Mouse (Mus musculus): ENCODE data around the gene Gm8113. TPM values are rescaled to one million over a fixed set of nuclear protein-coding genes. Genes with fewer than 3 reads are reported as not detected.
"Not testable (repeated sequence)": the region's sequence is repeated elsewhere in the genome, so short reads cannot be mapped to it uniquely, and the experiment has no call there.

Gm8113 gene
- polyA plus RNA-seq (2012; rRNA removed) = 2.0 and 2.3 TPM in 2 replicates

DNA sequence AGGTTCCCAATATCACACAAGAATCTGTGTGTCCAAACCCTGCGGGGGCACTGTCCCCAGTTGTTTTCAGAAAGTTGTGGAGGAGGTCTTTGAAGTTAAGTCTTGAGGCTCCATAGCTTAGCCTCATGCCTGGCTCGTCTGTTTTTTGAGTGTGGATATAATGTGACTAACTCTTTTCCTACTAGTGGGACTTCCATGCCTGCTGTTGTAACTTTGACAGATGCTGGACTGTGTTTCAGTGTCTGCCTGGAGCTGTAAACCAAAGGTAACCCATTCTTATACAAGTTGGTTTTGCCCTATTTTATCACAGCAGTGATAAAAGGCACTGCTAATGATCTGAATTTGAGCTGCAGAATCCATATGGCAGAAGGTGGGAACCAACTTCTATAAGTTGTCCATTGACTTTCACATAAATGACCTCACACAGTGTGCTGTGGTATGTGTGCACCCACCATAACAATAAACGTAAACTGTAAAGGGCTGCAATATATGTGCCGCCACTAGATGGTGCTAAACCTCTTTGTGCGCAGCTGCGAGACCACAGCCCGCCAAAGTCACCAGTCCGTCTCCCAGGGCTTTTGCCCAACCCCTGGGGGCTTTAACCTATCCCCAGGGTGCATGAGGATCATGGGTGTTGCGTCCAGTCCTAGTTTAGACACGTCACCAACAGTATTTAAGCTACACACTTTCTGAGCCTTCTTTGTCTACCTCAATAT lies at the start of gene Gm8113:
TSS of gene Gm8113 (plus strand) at position 703 of the 716 bp plus-strand sequence.
- H3K4me1 ChIP-seq (ENCODE audit: control insufficient read depth, insufficient read depth, low read length) = not testable (repeated sequence)
- peak within 1 kb of the TSS; percentile 82 for H3K4me3 ChIP-seq (replicated peaks; ENCODE audit: extremely low read depth, low read depth, low read length)
- DNase-seq = peak; percentile 33
- WGBS = 9% methylated on average over 10 of the region's 10 CpGs
- TF ChIP-seq POLR2A (IDR thresholded peaks at IDR 0.05; ENCODE audit: borderline replicate concordance, extremely low read depth, low read depth, low read length) (0 out of 2 replicates have a peak, but pooled peaks have one; percentile 12), CTCF (IDR thresholded peaks at IDR 0.05; ENCODE audit: insufficient read depth, low read length) (peak; percentile 74)

- H3K4me3 ChIP-seq (replicated peaks; ENCODE audit: extremely low read depth, low read depth, low read length); H3K4me1 ChIP-seq (ENCODE audit: control insufficient read depth, insufficient read depth, low read length); DNase-seq: not testable (repeated sequence)
- 84% methylated on average over 3 of the region's 3 CpGs for WGBS
Measured at GRCm38 (mm10) chr14:43875417-43875816, 49.8 kb upstream of the Gm8113 start, which contains the start of gene Ear1. Gene Ear1, minus strand, starts transcription at chr14:43875517.

GRCm38 (mm10) chr14:43877789-43878188 lies 47.4 kb upstream of the Gm8113 start:
- not testable (repeated sequence) for H3K4me3 ChIP-seq (replicated peaks; ENCODE audit: extremely low read depth, low read depth, low read length); H3K4me1 ChIP-seq (ENCODE audit: control insufficient read depth, insufficient read depth, low read length); DNase-seq
- 63% methylated on average over 1 of the region's 2 CpGs for WGBS

DNA sequence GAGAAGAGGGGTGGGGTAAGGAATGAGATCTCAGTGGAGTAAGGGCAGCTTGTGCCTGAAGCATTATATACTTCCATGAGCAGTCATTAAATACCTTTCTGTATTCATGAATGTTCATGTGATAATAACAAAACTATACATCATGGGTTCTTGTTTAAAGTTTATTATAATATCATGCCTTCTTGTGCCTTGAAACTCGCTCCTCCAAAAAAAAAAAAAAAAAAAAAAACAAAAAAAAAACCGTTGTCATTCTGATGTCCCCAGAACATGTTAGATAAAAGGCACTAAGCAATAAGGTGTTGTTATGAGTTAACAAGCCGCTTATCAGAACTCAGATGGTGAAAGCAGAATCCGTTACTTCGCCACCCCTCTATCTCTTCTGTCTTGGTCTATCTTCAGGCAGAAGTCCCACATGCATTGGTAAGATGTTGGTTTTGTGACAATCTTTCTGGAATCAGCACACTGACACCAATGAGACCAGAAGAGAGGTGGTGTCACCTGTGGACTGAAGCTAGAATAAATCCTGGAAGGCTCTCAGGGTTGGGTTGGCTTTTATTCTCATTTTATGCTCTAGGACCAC lies 45.1 kb upstream of the Gm8113 start:
- H3K4me3 ChIP-seq (replicated peaks; ENCODE audit: extremely low read depth, low read depth, low read length); DNase-seq; H3K4me1 ChIP-seq (ENCODE audit: control insufficient read depth, insufficient read depth, low read length): not testable (repeated sequence)
- WGBS = 80% methylated on average over 5 of the region's 5 CpGs

DNA sequence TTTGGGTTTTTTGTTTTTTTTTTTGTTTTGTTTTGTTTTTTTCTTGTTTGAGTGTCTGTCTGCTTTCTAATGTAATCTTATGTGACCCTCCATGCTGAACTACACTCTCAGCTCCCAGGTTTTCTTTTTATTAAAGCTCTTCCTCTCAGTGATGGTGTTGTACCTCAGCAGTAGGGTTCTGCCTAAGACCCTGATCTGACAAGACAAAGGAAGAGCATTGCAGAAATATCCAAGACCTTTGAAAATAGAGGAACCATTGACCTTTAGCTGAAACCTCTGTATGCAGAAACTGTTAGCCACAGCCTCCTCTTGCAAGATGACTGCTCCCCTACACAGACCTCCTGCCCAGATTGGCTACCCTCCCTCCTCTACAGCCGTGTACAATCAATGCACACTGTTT lies 39.0 kb upstream of the Gm8113 start:
- not testable (repeated sequence) for H3K4me3 ChIP-seq (replicated peaks; ENCODE audit: extremely low read depth, low read depth, low read length); H3K4me1 ChIP-seq (ENCODE audit: control insufficient read depth, insufficient read depth, low read length); DNase-seq
- 48% methylated on average over 1 of the region's 1 CpGs for whole genome bisulfite sequencing

DNA sequence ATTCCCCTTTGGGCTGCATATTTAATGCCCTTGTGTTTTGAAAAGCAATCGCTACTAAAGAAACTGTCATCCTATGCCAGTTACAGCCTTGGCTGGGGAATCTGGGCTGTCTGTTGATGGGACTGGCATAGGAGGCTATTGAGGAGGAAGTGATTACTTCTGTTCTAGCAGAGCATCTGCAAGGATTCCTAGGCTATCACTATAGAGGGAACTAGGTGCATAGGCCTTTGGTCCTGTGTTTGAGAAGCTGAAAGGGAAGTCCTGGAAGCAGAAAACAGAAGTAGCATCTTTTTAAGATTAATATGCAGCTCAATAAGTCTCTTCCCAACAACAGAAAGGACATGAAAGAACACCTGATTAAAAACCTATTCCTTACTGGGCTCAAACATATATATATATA lies 33.9 kb upstream of the Gm8113 start:
- WGBS = 95% methylated on average over 1 of the region's 1 CpGs
- not testable (repeated sequence) for DNase-seq; H3K4me3 ChIP-seq (replicated peaks; ENCODE audit: extremely low read depth, low read depth, low read length); H3K4me1 ChIP-seq (ENCODE audit: control insufficient read depth, insufficient read depth, low read length)

DNA sequence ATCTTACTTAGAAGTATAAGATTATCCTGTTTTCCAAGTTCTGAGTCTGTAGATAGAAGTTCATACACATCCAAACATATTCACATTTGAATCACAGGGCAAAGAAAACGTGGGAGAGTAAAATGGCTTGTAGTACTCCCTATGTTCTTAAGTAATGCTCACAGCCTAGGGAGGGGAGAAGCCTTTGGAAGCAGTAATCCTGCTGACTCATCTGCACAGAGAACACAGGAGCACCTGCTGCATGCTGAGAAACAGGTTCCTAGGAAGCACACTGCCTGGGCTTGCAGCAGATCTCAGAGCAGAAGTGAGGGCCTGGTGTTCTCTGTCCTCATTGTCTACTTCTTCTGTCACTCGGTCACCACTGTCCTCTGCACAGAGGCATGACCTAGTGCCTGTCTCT lies 29.8 kb upstream of the Gm8113 start:
- H3K4me1 ChIP-seq (ENCODE audit: control insufficient read depth, insufficient read depth, low read length); DNase-seq; H3K4me3 ChIP-seq (replicated peaks; ENCODE audit: extremely low read depth, low read depth, low read length): not testable (repeated sequence)
- 31% methylated on average over 1 of the region's 2 CpGs for WGBS

DNA sequence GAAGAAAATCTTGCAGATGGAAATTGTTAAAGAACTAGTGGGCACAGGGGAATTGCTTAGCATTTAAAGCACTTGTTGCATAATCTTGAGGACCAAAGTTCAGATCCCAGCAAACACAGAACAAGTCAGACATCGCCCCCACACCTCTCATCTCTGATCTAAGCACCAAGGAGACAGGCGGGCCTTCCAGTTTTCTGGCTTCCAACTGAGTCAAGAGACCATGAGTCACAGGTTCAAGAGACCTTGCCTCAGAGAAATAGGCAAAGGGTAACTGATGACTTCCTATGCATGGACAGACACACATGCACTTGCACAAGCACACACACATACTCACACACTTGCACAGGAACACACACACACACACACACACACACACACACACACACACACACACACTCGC lies 26.6 kb upstream of the Gm8113 start:
- H3K4me1 ChIP-seq (ENCODE audit: control insufficient read depth, insufficient read depth, low read length); DNase-seq; H3K4me3 ChIP-seq (replicated peaks; ENCODE audit: extremely low read depth, low read depth, low read length): not testable (repeated sequence)
- 68% methylated on average over 3 of the region's 3 CpGs for WGBS

- not testable (repeated sequence) for H3K4me3 ChIP-seq (replicated peaks; ENCODE audit: extremely low read depth, low read depth, low read length)
Measured at GRCm38 (mm10) chr14:43918214-43918613, 7.0 kb upstream of the Gm8113 start.

DNA sequence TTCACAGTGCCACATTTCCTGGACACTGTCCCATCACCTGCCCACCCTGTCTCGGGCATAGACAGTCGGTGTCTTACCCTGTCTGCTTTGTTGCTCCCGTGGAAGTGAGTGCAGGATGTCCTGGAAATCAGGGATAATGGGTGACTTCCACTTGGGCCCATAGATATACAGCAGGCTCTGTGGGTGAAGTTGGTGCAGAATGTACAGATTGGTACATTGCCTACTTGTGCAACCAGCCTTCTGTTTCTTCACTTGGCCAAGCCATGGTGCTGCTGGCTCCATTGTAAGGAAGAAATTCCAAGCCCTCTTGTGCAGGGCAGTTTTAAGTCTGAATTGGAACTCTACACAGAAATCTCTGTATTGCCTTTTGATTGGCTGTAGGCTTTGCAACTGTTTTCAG lies 1.7 kb upstream of the Gm8113 start, which contains the start of gene Ear10:
TSS of gene Ear10 (minus strand) at position 101 of the 400 bp plus-strand sequence.
- H3K4me3 ChIP-seq (replicated peaks; ENCODE audit: extremely low read depth, low read depth, low read length); H3K4me1 ChIP-seq (ENCODE audit: control insufficient read depth, insufficient read depth, low read length); DNase-seq: not testable (repeated sequence)
- WGBS = 69% methylated on average over 3 of the region's 3 CpGs

More at GRCm38 (mm10) chr14:43918214-43918613, 7.0 kb upstream of the Gm8113 start:
- DNase-seq; H3K4me1 ChIP-seq (ENCODE audit: control insufficient read depth, insufficient read depth, low read length): not testable (repeated sequence)

GRCm38 (mm10) chr14:43925404-43925950 lies 287 bp downstream of the Gm8113 start:
- 7% methylated on average over 21 of the region's 21 CpGs for WGBS
- DNase-seq; H3K4me1 ChIP-seq (ENCODE audit: control insufficient read depth, insufficient read depth, low read length): not testable (repeated sequence)
- H3K4me3 ChIP-seq (replicated peaks; ENCODE audit: extremely low read depth, low read depth, low read length) = peak overlapping the region; percentile 82

Data from lung, adult 2 months (tissue).